Comparison of ENCODE assay signal across 8 mouse cellular contexts in genomic region chr19:34825946-34826655, GRCm38 (mm10). TPM values are rescaled to one million over a fixed set of nuclear protein-coding genes. Genes with fewer than 3 reads are reported as not detected.
DNase-seq lines count a peak whose midpoint lies in the region; ATAC-seq and TF ChIP-seq lines count a peak whose summit lies in the region.

No protein-coding gene starts in this region.

- no peaks in the 10 kb centered on the region for H3K4me1 ChIP-seq in bone marrow, adult 2 months (ENCODE audit: control insufficient read depth, insufficient read depth, low read length)
- H3K4me1 ChIP-seq in embryonic facial prominence, embryonic 15.5 days, result no peaks in the 10 kb centered on the region
- no peaks in the 10 kb centered on the region for H3K4me1 ChIP-seq in lung, postnatal 0 days (ENCODE audit: insufficient read depth, low read depth, low read length)
- no peaks in the 10 kb centered on the region for H3K4me1 ChIP-seq in stomach, postnatal 0 days (replicated peaks; ENCODE audit: control insufficient read depth, insufficient read depth)

- no peaks in the 10 kb centered on the region for H3K9me3 ChIP-seq in embryonic facial prominence, embryonic 15.5 days (replicated peaks)
- no peaks in the 10 kb centered on the region for H3K9me3 ChIP-seq in lung, postnatal 0 days (ENCODE audit: low read length)
- H3K9me3 ChIP-seq in stomach, postnatal 0 days (ENCODE audit: control insufficient read depth, low read length), result no peaks in the 10 kb centered on the region

- no peaks in the 10 kb centered on the region for H3K36me3 ChIP-seq in embryonic facial prominence, embryonic 15.5 days
- H3K36me3 ChIP-seq in lung, postnatal 0 days (ENCODE audit: insufficient read depth, low read length), result no peaks in the 10 kb centered on the region
- no peaks in the 10 kb centered on the region; the same call in 1 of the 2 replicates for H3K36me3 ChIP-seq in stomach, postnatal 0 days (ENCODE audit: control insufficient read depth, insufficient read depth, low read length)

- no peak overlapping the region for H3K4me2 ChIP-seq in embryonic facial prominence, embryonic 15.5 days (replicated peaks)
- H3K4me2 ChIP-seq in lung, postnatal 0 days (replicated peaks; ENCODE audit: low read depth, low read length), result no peak overlapping the region
- H3K4me2 ChIP-seq in stomach, postnatal 0 days (replicated peaks; ENCODE audit: low read depth), result no peak overlapping the region

- no peak overlapping the region for H3K27ac ChIP-seq in bone marrow, adult 2 months (ENCODE audit: control insufficient read depth, insufficient read depth, low read depth, low read length, poor library complexity)
- H3K27ac ChIP-seq in embryonic facial prominence, embryonic 15.5 days (replicated peaks), result no peak overlapping the region
- no peak overlapping the region for H3K27ac ChIP-seq in lung, postnatal 0 days (ENCODE audit: low read length)
- H3K27ac ChIP-seq in stomach, postnatal 0 days (replicated peaks), result no peak overlapping the region

- no peaks in the 10 kb centered on the region for H3K27me3 ChIP-seq in embryonic facial prominence, embryonic 15.5 days
- H3K27me3 ChIP-seq in lung, postnatal 0 days (replicated peaks; ENCODE audit: insufficient read depth, low read length), result no peaks in the 10 kb centered on the region
- H3K27me3 ChIP-seq in stomach, postnatal 0 days (ENCODE audit: control insufficient read depth, insufficient read depth, low read length), result no peaks in the 10 kb centered on the region

- TF ChIP-seq POLR2A in bone marrow, adult 2 months (IDR thresholded peaks at IDR 0.05; ENCODE audit: borderline replicate concordance, control insufficient read depth, low read depth, low read length), result no peak

- WGBS in bone marrow, adult 2 months, result 46% methylated on average over 13 of the region's 13 CpGs
- WGBS in embryonic facial prominence, embryonic 15.5 days, result 69% methylated on average over 13 of the region's 13 CpGs
- WGBS in lung, postnatal 0 days, result 68% methylated on average over 13 of the region's 13 CpGs
- 67% methylated on average over 13 of the region's 13 CpGs for WGBS in stomach, postnatal 0 days

- TF ChIP-seq CTCF in bone marrow, adult 2 months (IDR thresholded peaks at IDR 0.05; ENCODE audit: control insufficient read depth, insufficient read depth, low read length), result peak; percentile 38
- peak; percentile 69 for TF ChIP-seq CTCF in lung, postnatal 0 days (IDR thresholded peaks at IDR 0.05)
- peak; percentile 72 for TF ChIP-seq CTCF in stomach, postnatal 0 days (IDR thresholded peaks at IDR 0.05; ENCODE audit: low read depth)

- peak; percentile 64 for DNase-seq in kidney, adult 18-20 months
- no peak for DNase-seq in kidney, adult 11 months
- peak; percentile 8 to 18 for DNase-seq in CD8-positive naive resting alpha-beta T cell, adult 2 months (ENCODE audit: low read depth in 2 of 2, low spot score in 2 of 2)
- peak; percentile 72 for DNase-seq in kidney, adult 9 months
- peak; percentile 69 for DNase-seq in lung, postnatal 0 days (ENCODE audit: low spot score)
- DNase-seq in stomach, postnatal 0 days (ENCODE audit: low spot score), result peak; percentile 51

- no peak overlapping the region for H3K4me3 ChIP-seq in bone marrow, adult 2 months (replicated peaks; ENCODE audit: control insufficient read depth, low read depth, low read length)
- no peak overlapping the region for H3K4me3 ChIP-seq in embryonic facial prominence, embryonic 15.5 days (replicated peaks)
- no peak overlapping the region for H3K4me3 ChIP-seq in lung, postnatal 0 days (ENCODE audit: low read depth, low read length)
- no peak overlapping the region for H3K4me3 ChIP-seq in stomach, postnatal 0 days (ENCODE audit: low read depth, low read length)

- TF ChIP-seq EP300 in lung, postnatal 0 days (IDR thresholded peaks at IDR 0.05), result no peak
- TF ChIP-seq EP300 in stomach, postnatal 0 days (optimal IDR thresholded peaks at IDR 0.05), result no peak

- H3K9ac ChIP-seq in embryonic facial prominence, embryonic 15.5 days, result no peak overlapping the region
- H3K9ac ChIP-seq in lung, postnatal 0 days (replicated peaks; ENCODE audit: low read depth), result no peak overlapping the region
- H3K9ac ChIP-seq in stomach, postnatal 0 days (ENCODE audit: low read length), result no peak overlapping the region

- 0 out of 2 replicates have a peak, but pooled peaks have one; percentile 57 for ATAC-seq in embryonic facial prominence, embryonic 15.5 days (ENCODE audit: insufficient number of reproducible peaks, low FRiP score, low TSS enrichment, low read depth)
- peak; percentile 28; the same call in 1 of the 2 replicates for ATAC-seq in lung, postnatal 0 days
- no peak for ATAC-seq in stomach, postnatal 0 days (ENCODE audit: low FRiP score, low TSS enrichment)

RNA-seq across cellular contexts. Expression of gene Pank1, which starts 53.2 kb away (rescaled TPM):
- 1.8 and 2.1 TPM in 2 replicates for polyA plus RNA-seq in bone marrow, adult 2 months (2011; ENCODE audit: insufficient read depth, insufficient read length, low replicate concordance, missing spikeins)
- polyA plus RNA-seq in embryonic facial prominence, embryonic 15.5 days (2015; fragmentation: Nextera tagmentation; extraction: Ambion mirVana), result 7.5 and 7.7 TPM in 2 replicates
- polyA plus RNA-seq in lung, postnatal 0 days (2015; fragmentation: Nextera tagmentation; extraction: Ambion mirVana), result 5.6 and 8.1 TPM in 2 replicates
- 3.9 and 4.3 TPM in 2 replicates for polyA plus RNA-seq in stomach, postnatal 0 days (2015; fragmentation: Nextera tagmentation; extraction: Ambion mirVana)
